Mouse (Mus musculus): ENCODE data around the gene Fsd2. TPM values are rescaled to one million over a fixed set of nuclear protein-coding genes. Genes with fewer than 3 reads are reported as not detected.

Gene Fsd2
- polyA plus RNA-seq, 1 experiment, result 0.04 TPM

DNA sequence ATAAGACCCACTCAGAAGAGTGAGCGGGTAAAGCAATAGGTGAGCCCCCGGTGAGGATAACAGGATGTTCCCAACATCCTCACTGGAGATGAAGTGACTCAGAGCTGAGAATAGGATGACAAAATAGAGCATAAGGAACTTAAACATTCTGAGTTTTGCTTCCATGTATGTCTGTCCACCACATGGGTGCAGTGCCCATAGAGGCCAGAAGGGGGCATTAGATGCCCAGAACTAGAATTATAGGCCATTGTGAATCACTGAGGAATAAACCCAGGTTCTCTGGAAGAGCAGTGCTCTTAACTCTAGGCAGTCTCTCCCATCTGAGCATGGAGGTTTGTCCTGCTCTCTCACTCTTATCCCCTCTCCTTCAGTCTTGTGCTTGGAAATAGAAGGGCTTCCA lies 12.4 kb downstream of the Fsd2 start:
- 91% methylated on average over 2 of the region's 2 CpGs for WGBS
- DNase-seq (ENCODE audit: low read depth, low spot score), result no peak

- 68% methylated on average over 4 of the region's 4 CpGs for WGBS
- no peak for DNase-seq (ENCODE audit: low read depth, low spot score)
Observed at GRCm38 (mm10) chr7:81553589-81553988, 13.2 kb downstream of the Fsd2 start.

GRCm38 (mm10) chr7:81548864-81549263 lies 17.9 kb downstream of the Fsd2 start:
- DNase-seq (ENCODE audit: low read depth, low spot score), result no peak
- 56% methylated on average over 11 of the region's 11 CpGs for WGBS

DNA sequence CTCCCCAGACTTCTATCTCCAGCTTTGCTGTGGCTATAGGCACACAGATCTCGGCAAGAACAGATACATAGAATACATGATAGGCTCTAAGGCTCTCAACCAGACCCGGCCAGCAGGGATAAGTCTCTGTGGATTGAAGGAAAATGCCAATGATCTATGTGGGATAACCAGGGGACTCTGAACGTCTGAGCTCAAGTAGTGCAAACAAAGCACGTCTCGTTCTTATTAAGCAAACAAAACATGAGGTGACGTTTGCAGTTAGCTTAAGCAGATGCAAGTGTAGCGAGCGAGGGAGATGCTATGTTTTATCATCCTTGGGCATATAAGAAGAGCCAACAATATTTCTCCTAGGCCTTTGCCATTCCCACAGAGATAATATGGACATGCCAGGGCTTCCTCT lies 23.8 kb downstream of the Fsd2 start:
- no peak for DNase-seq (ENCODE audit: low read depth, low spot score)
- 47% methylated on average over 8 of the region's 8 CpGs for WGBS

- 71% methylated on average over 7 of the region's 7 CpGs for WGBS
- DNase-seq (ENCODE audit: low read depth, low spot score), result no peak
Observed at GRCm38 (mm10) chr7:81541924-81542524, 24.7 kb downstream of the Fsd2 start.

GRCm38 (mm10) chr7:81540999-81541398 lies 25.7 kb downstream of the Fsd2 start:
- no peak for DNase-seq (ENCODE audit: low read depth, low spot score)
- WGBS, result 34% methylated on average over 1 of the region's 1 CpGs

GRCm38 (mm10) chr7:81539565-81539964 lies 27.2 kb downstream of the Fsd2 start:
- WGBS, result 46% methylated on average over 2 of the region's 2 CpGs
- no peak for DNase-seq (ENCODE audit: low read depth, low spot score)

DNA sequence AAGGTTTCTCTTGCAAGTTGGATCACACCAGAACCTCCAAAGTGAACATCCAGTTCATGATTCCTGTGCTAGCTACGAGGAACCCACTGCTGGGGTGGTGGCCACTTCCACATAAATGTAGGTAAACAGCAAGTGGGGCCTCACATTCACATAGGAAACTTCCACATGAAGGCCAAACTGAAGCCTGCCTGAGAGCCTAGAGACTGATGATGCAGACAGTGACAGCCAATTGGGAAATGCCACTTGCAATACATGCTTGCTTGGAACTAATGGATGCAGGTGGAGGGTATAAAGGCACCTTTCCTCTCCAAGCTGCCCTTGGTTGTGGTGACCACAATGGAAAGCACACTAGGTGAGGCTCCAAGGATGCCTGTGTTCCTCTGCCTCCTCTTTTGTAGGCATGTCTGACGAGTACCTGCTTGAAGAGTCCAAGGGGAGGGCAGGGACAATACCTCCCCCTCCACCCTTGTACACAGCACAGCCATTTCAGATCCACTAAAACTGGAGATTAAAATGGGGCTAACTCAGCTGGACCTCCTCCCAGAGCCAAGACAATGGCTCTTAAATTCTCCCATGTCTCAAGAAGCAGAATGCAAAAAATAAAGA lies 28.6 kb downstream of the Fsd2 start:
- no peak for DNase-seq (ENCODE audit: low read depth, low spot score)
- WGBS, result 82% methylated on average over 2 of the region's 2 CpGs

DNA sequence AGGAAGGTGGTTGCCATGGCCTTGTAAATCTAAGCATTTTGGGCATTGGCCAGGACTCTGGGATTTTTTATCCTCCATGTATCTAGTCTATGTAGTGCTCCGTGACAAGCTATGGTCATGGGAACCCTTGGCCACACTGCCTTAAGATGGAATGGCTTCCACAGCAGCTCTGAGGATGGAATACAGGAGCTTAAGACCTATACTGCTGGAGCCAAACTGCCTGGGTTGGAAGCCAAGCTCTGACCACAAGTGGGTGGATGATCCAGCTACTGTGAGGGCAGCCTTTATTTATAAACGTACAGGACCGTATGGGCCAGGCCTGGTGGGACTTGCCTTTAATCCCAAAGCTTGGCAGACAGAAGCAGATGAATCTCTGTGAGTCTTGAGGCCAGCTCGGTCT lies 30.3 kb downstream of the Fsd2 start:
- WGBS, result 88% methylated on average over 4 of the region's 4 CpGs
- DNase-seq (ENCODE audit: low read depth, low spot score), result no peak

DNA sequence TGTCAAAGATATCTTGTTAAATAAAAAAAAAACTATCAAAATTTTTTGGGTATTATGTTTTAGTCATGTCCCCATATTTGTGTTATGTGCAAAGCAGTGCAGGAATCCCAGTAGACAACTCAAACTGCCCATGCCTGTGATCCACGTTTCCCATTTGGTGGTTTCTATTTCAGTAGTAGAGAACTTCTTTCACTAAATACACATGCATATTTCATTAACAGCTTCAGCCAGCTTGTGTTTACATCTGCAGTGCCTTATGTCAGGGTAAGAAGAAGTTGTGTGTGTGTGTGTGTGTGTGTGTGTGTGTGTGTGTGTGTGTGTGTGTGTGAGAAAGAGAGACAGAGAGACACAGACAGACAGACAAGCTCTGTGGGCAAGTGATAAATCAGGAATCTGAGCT lies 35.3 kb downstream of the Fsd2 start:
- 73% methylated on average over 1 of the region's 1 CpGs for WGBS
- no peak for DNase-seq (ENCODE audit: low read depth, low spot score)

- WGBS, result 88% methylated on average over 8 of the region's 8 CpGs
- DNase-seq (ENCODE audit: low read depth, low spot score), result no peak
Observed at GRCm38 (mm10) chr7:81528918-81529317, 37.8 kb downstream of the Fsd2 start.

DNA sequence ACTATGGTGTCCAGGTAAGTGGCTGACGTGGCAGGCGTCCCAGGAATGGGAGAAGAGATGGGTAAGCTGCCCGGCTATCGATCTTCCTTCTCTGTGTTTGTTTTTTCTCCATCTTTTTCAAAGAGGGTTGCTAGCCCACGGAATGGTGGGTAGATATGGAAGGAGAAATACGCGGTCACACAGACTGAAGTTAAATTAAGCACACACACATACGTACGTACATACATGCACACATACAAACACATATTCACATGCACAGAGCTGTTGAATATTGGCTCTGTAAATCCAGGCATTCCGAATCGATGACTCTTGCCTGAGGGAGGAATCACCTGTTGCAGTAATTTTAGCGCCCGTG lies 43.1 kb downstream of the Fsd2 start:
- no peak for DNase-seq (ENCODE audit: low read depth, low spot score)
- WGBS, result 2% methylated on average over 13 of the region's 13 CpGs

GRCm38 (mm10) chr7:81523008-81523662 lies 43.6 kb downstream of the Fsd2 start:
- DNase-seq (ENCODE audit: low read depth, low spot score), result peak; percentile 81
- WGBS, result under 1% methylated on average over 31 of the region's 31 CpGs

- 46% methylated on average over 6 of the region's 6 CpGs for WGBS
- no peak for DNase-seq (ENCODE audit: low read depth, low spot score)
Observed at GRCm38 (mm10) chr7:81516154-81517030, 50.4 kb downstream of the Fsd2 start.

DNA sequence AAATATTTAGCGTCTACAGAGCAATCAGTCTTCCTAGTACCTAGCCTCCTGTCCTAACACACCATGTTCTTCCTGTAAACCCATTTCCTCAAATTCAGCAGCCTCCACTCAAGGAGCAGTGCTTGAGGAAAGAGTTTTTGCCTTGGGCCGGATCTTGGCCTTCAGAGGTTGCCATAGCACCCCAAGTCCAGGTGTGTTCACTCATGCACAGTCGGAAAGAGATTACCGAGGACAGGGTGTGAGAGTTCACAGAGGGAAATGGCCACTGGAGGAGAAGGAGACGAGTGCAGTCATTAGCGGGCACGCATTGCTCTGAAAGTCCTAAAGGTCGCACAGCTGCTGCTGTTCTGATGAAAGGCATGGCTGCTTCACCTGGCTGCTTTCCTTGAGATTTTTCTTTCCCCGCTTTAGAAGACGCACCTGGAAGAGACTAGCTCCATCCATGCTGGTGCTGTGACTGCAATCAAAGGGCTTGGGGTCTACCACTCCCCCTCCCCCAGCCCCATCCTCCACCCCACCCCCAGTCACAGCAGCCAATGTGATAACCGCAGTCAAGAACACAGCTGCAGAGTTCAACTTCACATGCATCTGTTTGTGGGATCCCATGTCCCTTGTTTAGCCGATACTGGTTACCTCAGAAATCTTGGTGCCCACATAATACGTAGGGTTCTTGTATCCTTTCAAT lies 51.7 kb downstream of the Fsd2 start:
- WGBS, result 36% methylated on average over 13 of the region's 13 CpGs
- no peak for DNase-seq (ENCODE audit: low read depth, low spot score)

DNA sequence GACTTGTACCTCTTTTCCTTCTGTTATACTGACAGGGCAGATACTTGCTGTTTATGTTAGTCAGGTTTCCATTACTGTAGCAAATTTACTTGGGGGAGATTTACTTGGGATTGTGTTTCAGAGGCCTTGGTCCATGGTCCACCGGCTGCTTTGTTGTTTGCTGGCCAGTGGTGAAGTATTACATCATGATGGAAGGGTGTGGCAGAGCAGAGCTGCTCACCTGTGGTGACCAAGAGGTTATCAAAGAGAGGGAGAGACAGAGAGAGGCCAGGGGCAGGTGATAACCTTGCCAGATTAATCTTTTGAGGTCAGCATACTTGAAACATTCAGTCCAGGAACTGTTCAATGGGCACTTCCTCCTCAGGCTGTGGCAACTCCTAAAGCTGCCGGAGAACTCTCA lies 65.7 kb downstream of the Fsd2 start:
- 52% methylated on average over 2 of the region's 2 CpGs for WGBS
- DNase-seq (ENCODE audit: low read depth, low spot score), result no peak

- WGBS, result 60% methylated on average over 7 of the region's 7 CpGs
- DNase-seq (ENCODE audit: low read depth, low spot score), result no peak
Observed at GRCm38 (mm10) chr7:81498181-81498580, 68.6 kb downstream of the Fsd2 start, which contains the start of gene BC048679. BC048679 (minus strand) TSS chr7:81498281.

DNA sequence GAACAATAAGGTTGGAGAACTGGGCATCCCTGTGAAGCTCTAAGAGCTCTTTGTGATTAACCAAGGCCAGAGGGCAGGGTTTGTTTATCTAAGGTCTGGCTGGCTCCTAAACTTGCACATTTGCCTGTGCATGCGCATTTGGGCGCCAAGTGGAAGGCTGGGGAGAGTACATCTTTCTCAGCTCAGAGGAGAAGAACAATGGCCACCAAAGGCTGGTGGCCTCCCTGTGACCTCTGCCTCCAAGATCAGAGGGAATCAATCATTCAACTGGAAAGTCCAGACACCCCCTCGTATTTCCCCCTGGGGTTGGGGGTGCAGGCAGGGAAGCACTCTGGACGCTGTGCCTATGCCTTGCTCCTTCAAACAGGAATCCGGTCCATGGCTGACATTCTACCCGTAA lies 69.6 kb downstream of the Fsd2 start:
- DNase-seq (ENCODE audit: low read depth, low spot score), result no peak
- 27% methylated on average over 6 of the region's 6 CpGs for WGBS

DNA sequence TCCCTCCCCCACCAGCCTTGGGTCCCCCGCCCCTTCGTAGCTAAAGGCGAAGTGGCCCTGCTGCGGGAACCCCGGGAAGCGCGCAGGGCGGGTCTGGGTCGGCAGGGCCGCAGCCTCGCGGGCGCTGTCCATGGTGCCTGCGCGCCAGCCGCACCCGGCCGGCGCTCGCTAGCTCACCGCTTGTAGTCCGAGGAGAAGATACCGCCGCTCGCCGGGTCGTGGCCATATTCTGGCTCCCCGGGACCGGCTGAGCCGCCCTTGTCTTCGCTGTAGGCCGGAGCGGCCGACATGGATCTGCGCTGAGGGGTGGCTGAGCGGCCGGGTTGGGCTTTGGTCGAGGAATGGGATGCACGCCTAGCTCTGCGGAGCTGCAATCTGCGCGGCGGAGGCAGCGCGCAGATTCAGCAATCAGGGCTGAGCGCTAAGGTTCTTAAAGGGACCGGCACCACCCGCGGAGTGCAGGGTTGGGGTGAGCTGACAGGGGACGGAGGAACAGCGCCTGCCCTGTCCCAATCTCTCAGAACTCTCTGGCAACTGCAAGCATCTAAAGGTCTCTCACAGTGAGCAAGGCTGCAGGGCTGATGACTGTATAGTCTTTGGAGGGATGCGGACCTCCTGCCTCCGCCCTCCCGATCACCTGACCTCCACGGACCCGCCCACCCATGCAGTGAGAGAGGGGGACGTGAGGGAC lies 73.3 kb downstream of the Fsd2 start, which contains the start of gene Ap3b2:
Gene Ap3b2, minus strand, starts transcription at position 595 of the 691 bp plus-strand sequence.
- DNase-seq (ENCODE audit: low read depth, low spot score), result no peak
- WGBS, result under 1% methylated on average over 57 of the region's 57 CpGs
